Mouse (Mus musculus): ENCODE results near the gene Olfr821.
"Not testable (repeated sequence)": the region's sequence is repeated elsewhere in the genome, so short reads cannot be mapped to it uniquely, and the experiment has no call there.

Gene Olfr821

GRCm38 (mm10) chr10:130030048-130030447 is at the start of gene Olfr821:
Gene Olfr821, plus strand, starts transcription at chr10:130030348.
- no peak for DNase-seq

- not testable (repeated sequence) for DNase-seq
Measured at GRCm38 (mm10) chr10:129981867-129982266, 48.3 kb upstream of the Olfr821 start.

- not testable (repeated sequence) for DNase-seq
Measured at GRCm38 (mm10) chr10:129984962-129985361, 45.2 kb upstream of the Olfr821 start, which contains the start of gene Gm10310. Gene Gm10310, minus strand, starts transcription at chr10:129985062.

- DNase-seq, result not testable (repeated sequence)
Measured at GRCm38 (mm10) chr10:130004104-130004503, 26.0 kb upstream of the Olfr821 start.

- DNase-seq, result not testable (repeated sequence)
Measured at GRCm38 (mm10) chr10:130005366-130005765, 24.8 kb upstream of the Olfr821 start.

- DNase-seq, result no peak
Measured at GRCm38 (mm10) chr10:130012321-130012720, 17.8 kb upstream of the Olfr821 start, which contains the start of gene Olfr820. Gene Olfr820, plus strand, starts transcription at chr10:130012621.

- DNase-seq, result no peak
Measured at GRCm38 (mm10) chr10:130037096-130037495, 6.9 kb downstream of the Olfr821 start.

GRCm38 (mm10) chr10:130070910-130071309 is 40.8 kb downstream of the Olfr821 start, which contains the start of gene Olfr822:
Gene Olfr822, plus strand, starts transcription at chr10:130071210.
- DNase-seq, result no peak
